Mouse (Mus musculus): ENCODE data around the gene Evx1. TPM values are rescaled to one million over a fixed set of nuclear protein-coding genes. Genes with fewer than 3 reads are reported as not detected.

Gene Evx1
- total RNA-seq (2021): not detected
- long read RNA-seq, experiment 1: 0 reads
- long read RNA-seq, experiment 2: 0 reads

GRCm38 (mm10) chr6:52313391-52314303, at the start of gene Evx1:
Evx1 (plus strand) TSS chr6:52313498.
- DNase-seq: no peak

- no peak for DNase-seq
These were observed 49.0 kb upstream of the Evx1 start for GRCm38 (mm10) chr6:52264106-52264790.

- DNase-seq: no peak
These were observed 47.9 kb upstream of the Evx1 start for GRCm38 (mm10) chr6:52265306-52265912.

GRCm38 (mm10) chr6:52265913-52266665, 47.2 kb upstream of the Evx1 start:
- DNase-seq: no peak

GRCm38 (mm10) chr6:52266666-52266985, 46.7 kb upstream of the Evx1 start:
- no peak for DNase-seq

- no peak for DNase-seq
These were observed 46.1 kb upstream of the Evx1 start for GRCm38 (mm10) chr6:52267221-52267620.

GRCm38 (mm10) chr6:52267691-52268090, 45.6 kb upstream of the Evx1 start:
- DNase-seq: no peak

GRCm38 (mm10) chr6:52268341-52268740, 45.0 kb upstream of the Evx1 start:
- no peak for DNase-seq

GRCm38 (mm10) chr6:52268756-52269155, 44.5 kb upstream of the Evx1 start:
- no peak for DNase-seq

- no peak for DNase-seq
These were observed 42.5 kb upstream of the Evx1 start for GRCm38 (mm10) chr6:52270494-52271480.

GRCm38 (mm10) chr6:52272766-52273655, 40.3 kb upstream of the Evx1 start:
- no peak for DNase-seq

GRCm38 (mm10) chr6:52273656-52274280, 39.5 kb upstream of the Evx1 start:
- DNase-seq: no peak

GRCm38 (mm10) chr6:52274576-52274975, 38.7 kb upstream of the Evx1 start:
- DNase-seq: no peak

GRCm38 (mm10) chr6:52275563-52276280, 37.6 kb upstream of the Evx1 start:
- no peak for DNase-seq

- no peak for DNase-seq
These were observed 36.9 kb upstream of the Evx1 start for GRCm38 (mm10) chr6:52276382-52276781.

GRCm38 (mm10) chr6:52276920-52277319, 36.4 kb upstream of the Evx1 start:
- DNase-seq: no peak

GRCm38 (mm10) chr6:52281084-52281483, 32.2 kb upstream of the Evx1 start:
- DNase-seq: no peak

GRCm38 (mm10) chr6:52283896-52284295, 29.4 kb upstream of the Evx1 start:
- DNase-seq: no peak

GRCm38 (mm10) chr6:52290186-52290585, 23.1 kb upstream of the Evx1 start:
- DNase-seq: no peak
